Mouse (Mus musculus): ENCODE measurements around the gene Tmem269.
A peak's percentile ranks its signal among the peaks of the same experiment; 100 is the strongest.

Tmem269 gene

DNA sequence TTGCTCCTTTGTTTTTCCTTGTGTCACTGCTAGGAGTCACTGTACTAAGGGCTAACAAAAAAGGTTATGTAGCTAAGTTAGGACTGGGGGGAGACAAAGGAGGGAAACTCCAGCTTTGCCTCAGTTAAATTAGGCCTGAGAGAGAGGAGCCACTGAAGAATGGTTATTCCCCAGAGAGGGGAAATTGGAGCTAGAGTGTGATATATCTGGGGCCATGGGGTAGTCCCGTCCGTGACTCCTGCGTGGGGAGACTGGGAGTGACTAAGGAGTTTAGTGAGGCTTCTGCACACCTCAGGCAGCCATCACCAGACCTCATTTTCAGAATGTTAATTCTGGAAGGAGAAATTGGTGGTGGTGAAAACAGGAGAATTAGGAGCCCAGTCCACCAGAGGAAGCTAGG, 16.3 kb upstream of the Tmem269 start:
- no peak for DNase-seq

DNA sequence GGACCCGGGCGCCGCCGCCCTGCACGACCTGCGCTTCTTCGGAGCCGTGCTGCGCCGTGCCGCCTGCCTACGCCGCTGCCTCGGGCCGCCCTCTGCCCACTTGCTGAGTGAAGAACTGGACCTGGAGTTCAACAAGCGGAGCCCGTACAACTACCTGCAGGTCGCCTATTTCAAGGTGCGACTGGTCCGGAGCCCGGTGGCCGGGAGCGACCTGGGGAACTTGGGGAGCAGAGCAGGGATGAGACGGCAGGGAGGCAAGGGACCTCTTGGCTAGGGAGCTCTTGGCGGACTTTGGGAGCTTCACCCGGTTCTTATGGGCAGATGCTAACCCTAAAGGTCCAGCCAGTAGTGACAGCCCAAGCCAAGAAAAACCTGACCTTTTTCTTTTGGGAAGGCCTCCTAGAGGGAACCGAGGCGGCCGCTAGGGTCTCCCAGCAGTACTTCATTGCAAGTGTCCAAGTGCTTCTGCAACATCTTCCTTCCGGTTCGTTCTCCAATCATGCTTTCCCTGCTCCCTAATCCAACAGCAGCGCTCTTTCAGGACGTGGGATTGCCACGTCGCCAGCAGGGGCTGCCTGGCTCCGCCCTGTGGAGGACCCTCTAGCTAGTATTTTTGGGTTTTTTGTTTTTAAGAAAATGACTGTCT, 15.4 kb upstream of the Tmem269 start:
- peak in 1 of 2 experiments; percentile 67 for DNase-seq

DNA sequence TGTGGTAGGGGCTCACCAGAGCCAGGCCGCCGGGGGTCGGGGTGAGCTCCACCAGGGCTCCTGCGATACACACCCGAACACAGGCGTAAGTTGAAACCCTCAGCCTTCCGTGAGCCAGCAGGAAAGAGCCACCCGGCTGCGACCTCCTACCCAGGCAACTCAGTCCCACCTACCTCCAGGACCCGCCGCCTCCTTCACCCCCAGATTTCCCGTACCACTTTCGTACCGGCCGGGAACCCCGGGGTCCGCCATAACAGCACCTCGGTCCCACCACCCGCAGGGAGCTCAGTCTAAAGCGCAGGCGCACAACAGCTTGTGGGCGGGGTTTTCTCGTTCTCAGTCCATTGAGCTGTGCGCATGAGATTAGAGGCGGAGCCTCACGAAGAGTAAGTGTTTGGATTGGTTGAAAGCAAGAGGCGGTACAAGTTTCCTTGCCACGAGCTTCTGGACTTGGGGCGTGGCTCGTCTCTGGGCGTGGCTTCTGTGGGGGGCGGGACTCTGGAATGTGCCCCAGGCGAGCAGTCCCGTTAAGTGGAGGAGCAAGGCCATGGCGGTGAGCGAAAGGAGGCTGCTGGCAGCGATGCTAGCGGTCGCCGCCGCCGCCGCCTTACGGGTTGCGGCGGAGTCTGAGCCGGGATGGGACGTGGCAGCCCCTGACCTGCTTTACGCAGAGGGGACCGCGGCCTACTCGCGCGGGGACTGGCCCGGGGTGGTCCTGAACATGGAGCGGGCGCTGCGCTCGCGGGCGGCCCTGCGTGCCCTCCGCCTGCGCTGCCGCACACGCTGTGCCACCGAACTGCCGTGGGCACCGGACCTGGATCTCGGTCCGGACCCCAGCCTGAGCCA, 14.6 kb upstream of the Tmem269 start, which contains the start of the genes AU022252 and P3h1:
Gene AU022252 (minus strand): TSS at position 303 of the 846 bp plus-strand sequence.
Gene P3h1 (plus strand): TSS at position 506 of the 846 bp plus-strand sequence.
- DNase-seq, result peak; percentile 99

DNA sequence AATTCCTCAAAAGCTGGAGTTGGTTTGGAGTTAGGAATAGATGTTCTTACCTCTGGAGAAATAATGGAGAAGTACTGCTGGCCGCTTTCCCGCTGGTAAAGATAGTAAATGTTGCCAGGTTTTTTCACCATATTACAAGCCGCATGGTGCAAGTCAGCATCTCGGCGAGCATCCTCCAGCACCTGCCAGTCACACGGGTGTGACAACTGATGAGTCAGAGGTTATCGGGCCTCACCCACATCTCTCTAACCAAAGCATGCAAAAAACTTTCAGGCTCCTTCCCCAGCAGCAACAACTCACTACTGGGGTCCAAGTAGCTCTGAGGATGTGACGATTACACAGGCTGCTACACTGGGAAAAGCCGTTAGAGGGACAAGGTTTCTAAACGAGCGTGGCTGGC, 8.7 kb upstream of the Tmem269 start:
- no peak for DNase-seq

DNA sequence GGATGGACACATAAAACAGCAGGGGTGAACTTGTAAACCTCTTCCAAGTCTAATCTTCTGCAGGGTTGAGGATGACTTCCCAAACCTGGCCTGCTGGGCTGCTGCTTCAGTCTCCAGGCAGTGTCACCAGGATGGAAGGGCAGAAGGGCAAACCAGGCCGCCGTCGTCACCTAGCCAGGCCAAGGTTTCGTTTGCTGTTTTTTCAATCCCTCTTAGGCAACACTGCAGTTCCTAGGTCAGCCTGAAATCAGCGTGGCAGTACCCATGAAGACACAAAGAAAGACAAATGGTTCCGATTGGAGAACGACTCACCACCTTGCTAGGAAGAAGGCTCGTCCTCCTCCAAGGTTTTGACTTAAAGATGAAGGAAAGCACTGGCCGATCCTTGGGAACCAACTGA, 7.7 kb upstream of the Tmem269 start:
- no peak for DNase-seq

DNA sequence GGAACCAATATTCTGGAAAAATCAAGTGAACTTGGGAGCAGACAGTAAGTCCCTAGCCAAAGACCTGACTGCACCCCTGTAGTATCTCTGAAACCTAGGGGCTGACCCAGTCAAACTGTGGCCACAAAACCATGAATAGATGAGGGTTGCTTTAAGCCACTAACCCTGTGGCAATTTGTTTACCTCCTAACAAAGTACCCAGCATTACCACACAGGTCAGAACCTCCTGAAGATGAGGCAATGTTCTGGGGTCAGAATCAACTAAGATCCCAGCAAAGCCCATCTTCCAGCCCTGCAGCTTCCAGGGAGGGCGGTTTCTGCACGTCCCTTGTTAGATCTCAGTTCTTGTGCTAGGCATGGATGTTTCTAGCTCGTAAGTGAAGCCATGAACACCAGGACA, 6.5 kb upstream of the Tmem269 start:
- DNase-seq, result no peak

DNA sequence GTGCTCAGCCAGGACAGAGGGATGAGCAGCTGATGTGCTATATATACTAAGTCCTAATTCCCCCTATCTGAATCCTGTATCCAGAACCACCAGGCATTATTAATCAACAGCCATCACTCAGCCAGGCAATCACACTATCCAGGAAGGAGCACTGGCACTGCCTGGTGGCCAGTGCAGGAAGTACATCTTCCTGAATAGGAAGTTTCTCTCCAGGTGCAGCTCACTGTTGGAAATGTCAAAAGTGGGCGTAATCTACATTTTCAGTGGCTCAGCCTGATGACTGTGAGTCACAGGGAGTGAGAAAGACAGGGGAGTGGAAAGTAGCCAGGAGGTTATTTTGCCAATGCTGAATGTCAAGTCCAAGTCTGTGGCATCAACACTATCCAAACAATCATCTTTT, 5.7 kb upstream of the Tmem269 start:
- peak; percentile 38 to 62 for DNase-seq

DNA sequence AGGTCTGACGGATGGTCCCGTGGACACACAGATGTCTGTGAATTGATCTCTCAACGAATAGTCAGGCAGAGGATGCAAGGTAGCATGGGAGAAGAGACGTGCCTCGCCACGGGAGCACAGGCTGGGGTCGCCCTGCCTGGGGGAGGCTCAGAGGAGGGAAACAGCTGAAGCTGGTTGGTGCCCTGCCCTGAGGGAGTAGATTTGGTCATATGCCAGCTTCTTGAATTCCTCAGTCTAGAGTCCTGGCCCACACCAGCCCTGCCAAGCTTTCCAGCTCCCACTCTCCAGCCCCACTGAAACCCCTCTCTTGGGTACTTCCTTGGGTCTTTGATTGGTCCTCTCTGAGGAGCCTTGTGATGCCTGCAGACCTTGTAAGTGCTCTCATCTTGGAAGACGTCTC, 1.4 kb downstream of the Tmem269 start:
- DNase-seq, result no peak

DNA sequence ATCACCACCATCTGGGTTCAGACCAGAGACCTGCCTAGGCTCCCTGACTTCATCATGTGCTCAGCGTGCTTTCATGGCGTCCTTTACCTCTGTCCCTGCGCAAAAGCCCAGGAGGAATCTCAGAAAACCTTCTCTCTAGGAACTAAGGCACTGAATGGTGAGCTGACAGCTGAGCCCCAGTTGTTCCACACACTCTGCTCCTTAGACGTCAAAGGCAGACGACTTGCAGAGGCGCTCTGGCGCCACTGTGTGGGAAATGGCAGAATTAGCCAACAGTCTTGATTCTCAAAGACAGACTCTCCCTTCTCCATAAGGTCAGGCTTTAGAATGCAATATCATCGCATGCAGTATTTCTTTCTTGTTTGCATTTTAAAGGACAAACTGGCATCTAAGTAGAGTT, 13.3 kb downstream of the Tmem269 start:
- DNase-seq, result peak; percentile 37 to 68

DNA sequence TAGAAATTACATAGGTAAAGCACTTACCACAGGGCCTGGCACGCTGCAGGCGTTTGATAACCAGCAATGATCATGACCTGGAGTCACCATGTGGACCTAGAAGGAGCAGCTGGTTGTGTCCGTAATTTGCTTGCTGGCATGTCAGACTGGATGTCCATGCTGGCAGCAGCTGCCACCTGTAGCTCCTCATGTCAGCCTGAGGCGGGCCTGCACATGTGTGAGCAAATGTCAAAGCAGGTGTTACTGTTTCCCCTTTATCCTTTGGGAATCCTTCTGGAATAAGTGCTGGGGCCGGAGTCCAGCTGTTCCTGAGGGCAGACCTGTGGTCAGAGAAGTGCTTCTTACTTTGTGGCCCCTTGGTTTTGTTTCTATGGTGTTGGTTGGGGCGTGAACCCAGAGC, 19.9 kb downstream of the Tmem269 start:
- no peak for DNase-seq

DNA sequence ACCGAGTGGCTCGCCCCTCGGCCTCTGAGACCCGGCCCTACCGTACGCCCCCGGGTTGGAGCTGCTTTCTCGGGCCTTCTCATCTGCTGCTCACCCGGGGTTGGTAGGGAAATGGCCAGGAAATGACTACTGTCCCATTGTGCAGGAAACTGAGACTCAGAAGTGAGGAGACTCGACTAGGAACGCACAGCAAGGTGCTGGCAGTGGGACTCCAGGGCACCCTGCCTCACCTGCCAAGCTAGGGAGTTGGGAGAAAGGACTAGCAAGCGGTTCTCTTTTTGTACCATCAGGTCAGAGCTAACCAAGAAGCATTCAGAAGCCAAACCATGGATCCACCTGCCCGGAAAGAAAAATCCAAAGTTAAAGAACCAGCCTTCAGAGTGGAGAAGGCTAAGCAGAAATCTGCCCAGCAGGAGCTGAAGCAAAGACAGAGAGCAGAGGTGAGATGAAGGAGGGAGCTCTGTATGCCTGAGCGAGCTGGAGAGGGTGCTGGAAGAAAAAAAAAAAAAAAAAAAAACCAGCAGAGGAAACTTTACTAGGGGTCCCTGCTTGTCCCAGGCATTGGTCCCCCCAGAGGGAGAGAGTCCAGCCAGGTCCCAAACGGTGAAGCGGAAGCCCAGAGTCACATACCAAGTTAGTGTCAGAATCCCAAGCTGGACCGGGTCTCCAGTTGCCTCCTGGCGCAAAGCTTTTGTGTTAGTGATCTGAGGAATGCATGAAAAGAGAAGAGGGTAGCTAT, 22.3 kb downstream of the Tmem269 start:
- DNase-seq, result no peak

DNA sequence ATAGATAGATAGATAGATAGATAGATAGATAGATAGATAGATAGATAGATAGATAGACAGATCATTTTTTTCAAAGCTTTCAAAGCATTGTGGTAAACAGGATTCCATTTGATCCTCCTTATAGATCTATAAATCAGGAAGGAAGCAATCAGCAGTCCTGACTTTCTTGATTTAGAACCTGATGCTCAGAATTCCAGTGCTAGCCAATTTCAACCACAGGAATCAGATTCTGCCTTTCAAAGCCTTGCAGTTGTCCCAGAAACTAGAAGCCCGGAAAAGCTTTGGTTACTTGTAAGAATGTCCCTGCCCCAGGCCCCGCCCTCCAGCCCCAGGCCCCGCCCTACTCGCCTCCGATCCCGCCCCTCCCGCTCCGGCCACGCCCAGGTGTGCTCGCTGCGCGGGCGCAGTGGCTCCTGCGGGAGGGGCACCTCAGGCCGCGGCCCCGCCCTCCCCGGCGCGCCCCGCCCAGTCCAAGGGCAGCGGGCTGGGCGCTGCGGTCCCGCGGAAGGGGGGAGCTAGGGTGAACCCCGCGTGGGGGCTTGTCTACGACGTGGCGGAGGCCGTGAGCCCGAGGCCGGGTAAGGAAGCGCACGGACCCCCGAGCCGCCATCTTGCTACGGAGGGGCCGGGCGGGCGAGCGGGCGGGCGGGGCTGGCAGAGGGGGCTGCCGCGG, 23.0 kb downstream of the Tmem269 start, which contains the start of gene Svbp:
Gene Svbp (plus strand): TSS at position 398 of the 673 bp plus-strand sequence.
- DNase-seq, result peak; percentile 89 to 96

DNA sequence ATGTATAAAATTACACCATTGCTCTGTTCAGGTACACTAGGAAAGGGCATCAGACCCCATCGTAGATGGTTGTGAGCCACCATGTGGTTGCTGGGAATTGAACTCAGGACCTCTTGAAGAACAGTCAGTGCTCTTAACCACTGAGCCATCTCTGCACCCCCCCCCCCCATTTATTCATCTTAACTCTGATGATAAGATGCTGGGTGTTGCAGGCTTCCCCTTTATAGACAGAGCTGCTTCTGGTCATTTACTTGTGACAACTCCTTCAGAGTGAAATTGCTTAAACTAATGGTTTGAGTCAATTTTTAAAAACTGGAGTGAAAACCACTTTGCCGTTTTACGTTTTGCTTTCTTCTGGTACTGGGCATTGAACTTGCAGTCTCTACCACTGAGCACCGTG, 25.3 kb downstream of the Tmem269 start:
- no peak for DNase-seq

DNA sequence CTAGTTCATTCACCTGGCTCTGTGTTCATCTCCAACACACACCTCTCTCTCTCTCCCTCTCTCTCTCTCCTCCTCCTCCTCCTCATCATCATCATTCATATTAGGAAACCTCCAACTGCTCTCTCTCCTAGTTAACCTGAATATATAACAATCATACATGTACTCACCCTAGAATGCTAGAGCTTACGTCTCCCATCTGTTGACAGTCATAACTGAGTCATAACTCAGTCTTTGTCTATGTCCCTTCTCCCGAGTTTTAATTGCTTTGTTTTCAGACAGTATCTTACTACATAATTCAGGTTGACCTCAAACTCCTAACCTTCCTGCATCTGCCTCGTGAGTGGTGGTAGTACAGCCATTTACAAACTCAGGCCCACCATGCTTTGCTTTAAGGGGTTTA, 26.7 kb downstream of the Tmem269 start:
- no peak for DNase-seq

DNA sequence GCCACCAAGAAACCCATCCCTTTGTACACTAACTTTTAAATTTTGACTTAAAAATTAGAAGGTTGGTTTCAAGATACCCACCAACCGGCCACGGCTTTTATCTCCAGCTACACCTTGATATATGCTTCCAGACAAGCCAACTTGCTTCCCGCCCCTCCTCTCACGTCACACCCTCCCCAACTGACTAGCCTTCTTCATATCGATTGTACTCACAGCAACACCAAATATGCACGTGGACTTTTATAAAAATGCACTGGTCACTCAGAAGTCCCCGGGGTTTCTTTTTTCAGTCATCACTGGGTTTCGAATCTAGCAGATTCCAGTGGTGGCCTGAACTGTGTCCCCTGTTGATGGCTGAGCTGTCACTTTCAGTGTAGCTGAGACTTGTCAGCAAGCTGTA, 27.4 kb downstream of the Tmem269 start:
- DNase-seq, result no peak

DNA sequence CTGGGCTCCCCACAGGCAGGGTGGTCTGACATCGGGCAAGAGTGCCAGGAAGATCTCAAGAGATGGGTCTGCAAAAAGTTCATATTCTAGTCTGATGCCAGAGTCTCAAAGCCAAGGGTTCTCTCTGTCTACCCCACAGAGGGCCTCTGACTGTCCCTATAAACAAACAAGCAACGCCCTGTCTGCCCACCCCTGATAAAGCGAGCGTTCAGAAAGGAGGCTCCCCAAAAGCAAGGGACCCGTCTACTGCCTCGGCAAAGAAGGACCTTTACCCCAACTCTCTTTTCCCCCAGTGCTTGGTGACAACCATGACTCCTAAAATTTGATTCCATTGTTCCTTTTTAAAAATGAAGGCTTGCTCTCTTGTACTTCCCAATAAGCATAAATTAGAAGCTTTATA, 28.2 kb downstream of the Tmem269 start, which contains the start of gene Ermap:
Gene Ermap (minus strand): TSS at position 148 of the 400 bp plus-strand sequence.
- DNase-seq, result no peak

DNA sequence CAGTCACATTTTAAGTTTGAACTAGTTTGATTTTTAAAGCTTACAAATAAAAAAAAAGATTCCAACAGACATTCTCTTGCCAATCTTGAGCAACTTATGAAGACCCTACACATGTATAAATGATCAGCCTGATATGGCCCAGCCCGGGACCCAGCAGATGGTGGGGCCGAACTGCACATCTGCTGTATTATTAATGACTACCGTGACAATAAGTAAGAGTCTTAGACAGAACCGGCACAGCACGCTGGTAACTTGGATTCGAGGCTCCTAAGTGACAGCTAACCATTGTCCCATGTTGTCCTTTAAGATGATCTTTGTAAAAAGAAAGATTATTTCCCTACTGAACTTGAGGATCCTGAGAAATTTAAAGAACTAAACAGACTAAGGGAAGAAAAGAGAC, 28.6 kb downstream of the Tmem269 start:
- no peak for DNase-seq

DNA sequence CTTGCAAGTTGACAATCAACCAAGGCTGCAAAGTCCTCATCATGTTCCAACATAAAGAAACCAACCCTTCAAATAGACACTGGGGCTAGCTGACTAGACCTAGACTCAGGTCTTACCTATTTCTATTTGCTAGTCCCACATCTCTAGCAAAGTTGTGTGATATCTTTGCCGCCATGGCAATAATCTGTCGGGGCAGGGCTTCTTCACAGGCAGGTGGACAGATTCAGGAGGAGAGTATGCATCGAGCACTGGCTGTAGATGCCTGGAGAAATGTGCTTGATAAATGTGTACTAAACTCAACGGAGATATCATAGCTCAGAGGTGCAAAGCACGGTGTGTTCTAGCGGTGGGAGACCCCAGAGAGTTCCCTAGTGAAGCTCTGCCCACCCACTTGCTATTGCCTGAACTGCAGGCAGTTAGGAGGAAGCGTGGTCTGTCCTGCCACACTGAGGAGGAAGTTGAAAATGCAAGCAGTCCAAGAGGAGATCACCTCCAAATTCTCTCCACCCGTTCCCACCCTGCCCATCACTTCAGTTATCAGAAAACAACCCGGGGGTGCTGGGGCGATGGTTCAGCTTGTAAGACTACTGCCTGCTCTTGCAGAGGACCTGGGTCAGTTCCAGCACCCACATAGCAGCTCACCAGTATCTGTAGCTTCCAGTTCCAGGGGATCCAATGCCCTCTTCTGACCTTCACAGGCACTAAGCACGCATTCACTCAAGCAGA, 29.8 kb downstream of the Tmem269 start:
- DNase-seq, result no peak

DNA sequence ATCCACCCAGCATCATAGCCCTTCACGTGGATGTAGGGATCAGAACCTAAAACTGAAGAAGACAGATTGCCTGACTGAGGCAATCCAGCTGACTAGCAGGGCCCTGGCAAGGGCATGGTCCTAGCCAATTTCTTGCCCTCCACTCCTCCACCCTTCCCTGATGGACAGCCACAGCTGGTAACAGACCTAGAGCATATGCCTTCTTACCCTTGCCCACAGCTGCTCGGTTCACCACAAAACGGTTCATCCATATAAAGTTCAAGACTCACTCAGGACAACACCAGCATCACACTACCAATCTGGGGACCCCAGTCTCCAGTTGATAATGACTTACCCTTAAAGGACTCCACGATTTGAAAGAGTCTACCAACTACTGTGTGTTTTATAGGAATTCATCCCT, 32.2 kb downstream of the Tmem269 start:
- no peak for DNase-seq

DNA sequence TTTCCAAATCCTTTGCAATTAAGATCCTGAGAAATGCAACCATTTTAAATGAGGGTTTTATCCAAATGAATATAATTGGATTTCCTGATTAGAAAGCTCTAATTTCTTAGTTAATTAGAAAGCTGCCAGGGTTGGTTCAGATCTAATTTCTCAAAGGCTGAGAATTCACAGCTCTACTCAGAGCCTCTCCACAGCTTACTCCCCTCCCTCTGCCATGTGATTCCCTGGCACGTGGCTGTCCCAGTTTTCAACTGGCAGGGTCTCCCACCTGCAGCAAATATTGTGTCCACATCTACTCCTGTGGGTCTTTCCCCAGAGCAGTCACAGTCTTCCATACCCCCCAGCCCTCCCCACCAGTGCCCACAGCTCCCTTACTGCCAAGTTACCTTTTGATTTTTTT, 34.5 kb downstream of the Tmem269 start:
- no peak for DNase-seq

DNA sequence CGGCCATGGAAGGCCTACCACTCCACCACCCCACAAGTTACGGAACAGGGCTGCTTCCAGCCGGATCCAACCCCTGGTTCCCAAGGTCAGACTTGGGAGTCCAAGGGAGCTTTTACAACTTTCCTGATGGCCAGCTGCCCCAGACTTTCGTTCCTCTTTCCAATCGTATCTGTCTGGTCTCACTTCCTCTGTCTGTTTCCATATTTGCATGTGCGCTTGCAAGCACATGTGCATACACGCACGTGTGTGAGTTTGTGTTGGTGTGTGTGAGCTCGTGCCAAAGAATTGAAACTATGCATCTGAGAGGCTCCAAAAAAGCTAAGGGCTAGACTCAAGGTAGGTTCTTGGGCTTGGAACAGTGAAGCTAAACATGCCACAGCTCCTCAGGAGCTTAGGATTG, 36.6 kb downstream of the Tmem269 start:
- no peak for DNase-seq

DNA sequence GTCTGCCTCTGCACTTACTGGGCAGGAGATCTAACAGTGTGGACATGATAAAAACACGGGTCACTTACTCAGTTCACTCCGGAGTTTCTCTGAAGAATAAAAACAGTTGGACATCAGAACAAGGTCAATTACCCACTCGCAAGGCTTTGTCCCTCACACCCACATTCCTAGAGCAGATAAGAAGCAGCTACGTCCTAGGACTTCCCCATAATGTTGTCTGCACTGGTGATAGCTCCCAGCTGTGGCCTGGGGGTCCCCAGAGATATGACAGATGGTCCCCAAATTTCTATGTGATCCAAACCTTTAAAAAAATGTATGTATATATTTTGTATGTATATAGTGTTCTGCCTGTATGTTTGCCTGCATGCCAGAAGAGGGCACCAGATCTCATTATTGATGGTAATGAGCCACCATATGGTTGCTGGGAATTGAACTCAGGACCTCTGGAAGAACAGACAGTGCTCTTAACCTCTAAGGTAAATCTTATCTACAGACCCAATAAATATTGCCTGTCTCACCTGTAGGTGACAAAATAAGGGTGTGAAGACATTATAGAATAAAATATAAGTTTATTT, 37.8 kb downstream of the Tmem269 start:
- DNase-seq, result no peak

Measured in cerebellum, postnatal 25 days (tissue).